Mouse (Mus musculus) naive thymus-derived CD4-positive, alpha-beta T cell, adult 2 months (primary cell): ENCODE results near the gene Fmnl3.

Source experiments
- DNase-seq: peaks from one replicate; pipeline ENCODE4 v3.0.0-alpha.2; 2011; ENCODE audit warnings: low read depth

The Fmnl3 gene

GRCm38 (mm10) chr15:99343414-99344147 lies 26.7 kb downstream of the Fmnl3 start:
- no peak for DNase-seq

GRCm38 (mm10) chr15:99342194-99342981 lies 27.9 kb downstream of the Fmnl3 start:
- no peak for DNase-seq

- DNase-seq, result peak; percentile 74
These were observed 29.2 kb downstream of the Fmnl3 start for GRCm38 (mm10) chr15:99341102-99341501.

GRCm38 (mm10) chr15:99339669-99340068 lies 30.6 kb downstream of the Fmnl3 start:
- DNase-seq, result no peak

GRCm38 (mm10) chr15:99338916-99339315 lies 31.4 kb downstream of the Fmnl3 start:
- DNase-seq, result no peak

- peak; percentile 75 for DNase-seq
These were observed 34.4 kb downstream of the Fmnl3 start for GRCm38 (mm10) chr15:99335801-99336320.

- no peak for DNase-seq
These were observed 35.8 kb downstream of the Fmnl3 start for GRCm38 (mm10) chr15:99334500-99334899.

GRCm38 (mm10) chr15:99333676-99334065 lies 36.6 kb downstream of the Fmnl3 start:
- no peak for DNase-seq

GRCm38 (mm10) chr15:99332921-99333675 lies 37.2 kb downstream of the Fmnl3 start:
- peak; percentile 86 for DNase-seq

GRCm38 (mm10) chr15:99332111-99332510 lies 38.2 kb downstream of the Fmnl3 start:
- no peak for DNase-seq

- DNase-seq, result no peak
These were observed 38.9 kb downstream of the Fmnl3 start for GRCm38 (mm10) chr15:99331341-99331740.

GRCm38 (mm10) chr15:99330324-99330723 lies 40.0 kb downstream of the Fmnl3 start:
- DNase-seq, result no peak

- DNase-seq, result no peak
These were observed 42.3 kb downstream of the Fmnl3 start for GRCm38 (mm10) chr15:99328011-99328410.

GRCm38 (mm10) chr15:99326959-99327358 lies 43.3 kb downstream of the Fmnl3 start:
- DNase-seq, result peak; percentile 86

GRCm38 (mm10) chr15:99326407-99326806 lies 43.9 kb downstream of the Fmnl3 start:
- no peak for DNase-seq

GRCm38 (mm10) chr15:99325598-99325997 lies 44.7 kb downstream of the Fmnl3 start:
- no peak for DNase-seq

- no peak for DNase-seq
These were observed 46.1 kb downstream of the Fmnl3 start for GRCm38 (mm10) chr15:99324151-99324550.

- DNase-seq, result no peak
These were observed 49.3 kb downstream of the Fmnl3 start for GRCm38 (mm10) chr15:99320978-99321377.

- DNase-seq, result no peak
These were observed 50.1 kb downstream of the Fmnl3 start for GRCm38 (mm10) chr15:99320168-99320674.

- no peak for DNase-seq
These were observed 50.8 kb downstream of the Fmnl3 start for GRCm38 (mm10) chr15:99319411-99319871.

- no peak for DNase-seq
These were observed 51.3 kb downstream of the Fmnl3 start for GRCm38 (mm10) chr15:99318861-99319410.

- DNase-seq, result no peak
These were observed 52.2 kb downstream of the Fmnl3 start for GRCm38 (mm10) chr15:99318071-99318470.
